Mouse (Mus musculus) ES-E14 (cell line): ENCODE measurements around the gene Zp3. TPM values are rescaled to one million over a fixed set of nuclear protein-coding genes. Genes with fewer than 3 reads are reported as not detected.

ENCODE experiments used
- DNase-seq: peaks from one replicate; pipeline ENCODE4 v3.0.0-alpha.2; 2013; ENCODE audit warnings: low read depth, low spot score
- H3K27ac ChIP-seq: 2 replicates; pipeline ENCODE4 v1.5.1; 2012; ENCODE audit warnings: low read depth, mild to moderate bottlenecking, low read length, moderate library complexity, mixed read lengths; ENCODE audit not compliant: poor library complexity, insufficient read depth, severe bottlenecking
- H3K36me3 ChIP-seq: 2 replicates; pipeline ENCODE4 v1.6.1; 2012; ENCODE audit warnings: mild to moderate bottlenecking, low read length, moderate library complexity, mixed read lengths; ENCODE audit not compliant: control insufficient read depth, poor library complexity, insufficient read depth, severe bottlenecking
- H3K4me1 ChIP-seq, 2 experiments: fragments of 150-350 bp in 1 of 2; sonication (generic) in 1 of 2; 2 replicates each; pipeline ENCODE4 v1.6.1; 2012; ENCODE audit warnings: low read length in 2 of 2, mild to moderate bottlenecking in 1 of 2, mixed read lengths in 1 of 2; ENCODE audit not compliant: control insufficient read depth in 2 of 2, insufficient read depth in 2 of 2, poor library complexity in 1 of 2
- H3K4me3 ChIP-seq, 2 experiments: fragments of 150-350 bp in 1 of 2; sonication (generic) in 1 of 2; 2 replicates each; pipeline ENCODE4 v1.5.1; 2012; ENCODE audit warnings: low read length in 2 of 2, low read depth in 1 of 2, mild to moderate bottlenecking in 1 of 2, mixed read lengths in 1 of 2; ENCODE audit not compliant: insufficient read depth in 1 of 2, poor library complexity in 1 of 2, severe bottlenecking in 1 of 2
- H3K9ac ChIP-seq: 2 replicates; pipeline ENCODE4 v1.6.1; 2012; ENCODE audit warnings: low read depth, mild to moderate bottlenecking, low read length, mixed read lengths; ENCODE audit not compliant: poor library complexity, insufficient read depth, severe bottlenecking
- H3K9me3 ChIP-seq: fragments of 150-350 bp; sonication (generic); 2 replicates; pipeline ENCODE4 v1.6.1; 2012; ENCODE audit warnings: low read depth, mild to moderate bottlenecking, low read length; ENCODE audit not compliant: control insufficient read depth, insufficient read depth
- CHD2 ChIP-seq: IDR thresholded peaks from 2 replicates; pipeline ENCODE4 v1.6.1; 2014; ENCODE audit warnings: mild to moderate bottlenecking, low read depth, low read length, inconsistent platforms
- HCFC1 ChIP-seq: IDR thresholded peaks from 2 replicates; pipeline ENCODE4 v1.6.1; 2012; ENCODE audit warnings: low read length, inconsistent platforms, borderline replicate concordance; ENCODE audit not compliant: insufficient read depth
- MAFK ChIP-seq: IDR thresholded peaks from 2 replicates; pipeline ENCODE4 v1.6.1; 2014; ENCODE audit warnings: mild to moderate bottlenecking, low read depth, low read length, inconsistent platforms; ENCODE audit not compliant: insufficient read depth
- ZC3H11A ChIP-seq: IDR thresholded peaks from 2 replicates; pipeline ENCODE4 v1.6.1; 2012; ENCODE audit warnings: low read depth, mild to moderate bottlenecking, inconsistent platforms, low read length, borderline replicate concordance
- ZNF384 ChIP-seq: IDR thresholded peaks from 2 replicates; pipeline ENCODE4 v1.6.1; 2012; ENCODE audit warnings: low read depth, low read length, inconsistent platforms
- in situ Hi-C, 2 experiments: fragments of 600-800 bp; cut with MboI; formaldehyde crosslinking; loops; one replicate each; pipeline ENCODE4 v1.15.1; 2025; ENCODE audit warnings: low sequenced_read_pairs in 2 of 2, inconsistent platforms in 1 of 2; ENCODE audit not compliant: unreplicated experiment in 2 of 2
- total RNA-seq: library from RNA; depleted of rRNA; stranded (reverse); fragments of 300-350 nt; gene quantifications from 2 replicates; pipeline ENCODE4 v1.2.3, GENCODE M21; 2012

The Zp3 gene
- total RNA-seq, 1 experiment: 12.7 TPM

DNA sequence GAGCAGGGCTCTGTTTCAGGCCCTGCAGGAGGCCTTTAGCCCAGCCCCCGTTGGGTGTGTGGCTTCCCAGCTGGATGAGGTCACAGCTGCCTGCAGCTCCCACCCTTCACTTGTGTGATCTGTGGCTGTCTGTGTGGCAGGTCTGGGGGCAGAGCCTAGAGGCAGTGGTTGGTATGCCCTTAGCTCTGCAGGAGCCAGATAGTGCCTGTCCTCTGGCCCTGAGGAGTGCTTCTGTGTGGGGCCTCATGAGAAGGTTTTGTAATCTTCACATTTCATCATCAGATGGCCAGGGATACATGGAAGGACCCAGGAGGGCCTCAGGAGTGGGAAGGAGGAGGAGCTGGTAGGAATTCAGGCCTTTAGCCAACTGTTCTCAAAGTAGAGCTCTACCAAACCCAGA lies 40.0 kb downstream of the Zp3 start:
- TF ChIP-seq HCFC1 (no peak), ZC3H11A (no peak), CHD2 (no peak), ZNF384 (no peak), MAFK (no peak)
- Histone ChIP-seq H3K27ac (no peak overlapping the region), H3K9ac (no peak overlapping the region), H3K4me1 (peaks cover 4 to 36% of the 10 kb centered on the region in 2 experiments; a peak in 2 of 4 replicates), H3K4me3 (no peak overlapping the region), H3K36me3 (no peaks in the 10 kb centered on the region; the same call in 1 of the 2 replicates), H3K9me3 (no peaks in the 10 kb centered on the region)
- in situ Hi-C loops: no loop called here
- no peak for DNase-seq

DNA sequence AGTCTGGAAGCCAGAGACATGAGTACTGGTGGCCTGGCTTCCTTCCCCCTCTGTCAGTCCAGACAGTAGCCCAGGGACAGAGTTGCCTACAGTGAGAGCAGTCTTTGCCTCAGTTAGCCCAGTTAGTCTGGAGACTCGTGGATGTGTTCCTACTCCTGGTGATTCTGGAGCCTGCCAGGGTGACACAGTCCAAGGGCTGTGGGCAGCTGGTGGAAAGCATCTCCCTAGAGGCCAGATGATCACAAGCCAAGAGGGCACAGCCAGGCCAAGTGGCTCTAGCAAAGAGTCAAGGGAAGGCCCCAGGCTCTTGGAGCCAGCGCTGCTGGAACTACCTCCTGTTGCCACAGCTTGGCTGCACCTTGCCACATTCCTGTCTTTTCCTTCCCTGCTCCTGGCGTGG lies 45.8 kb downstream of the Zp3 start:
- H3K4me3 ChIP-seq: no peak overlapping the region
- H3K9me3 ChIP-seq: no peaks in the 10 kb centered on the region
- no peak overlapping the region for H3K9ac ChIP-seq
- no peak overlapping the region for H3K27ac ChIP-seq
- H3K4me1 ChIP-seq: peaks cover 0 to 8% of the 10 kb centered on the region in 2 experiments; a peak in 2 of 4 replicates
- peaks cover 34% of the 10 kb centered on the region for H3K36me3 ChIP-seq
- TF ChIP-seq CHD2: no peak
- no peak for TF ChIP-seq HCFC1
- no peak for TF ChIP-seq ZNF384
- TF ChIP-seq MAFK: no peak
- no peak for TF ChIP-seq ZC3H11A
- in situ Hi-C loops: no loop called here
- DNase-seq: no peak

DNA sequence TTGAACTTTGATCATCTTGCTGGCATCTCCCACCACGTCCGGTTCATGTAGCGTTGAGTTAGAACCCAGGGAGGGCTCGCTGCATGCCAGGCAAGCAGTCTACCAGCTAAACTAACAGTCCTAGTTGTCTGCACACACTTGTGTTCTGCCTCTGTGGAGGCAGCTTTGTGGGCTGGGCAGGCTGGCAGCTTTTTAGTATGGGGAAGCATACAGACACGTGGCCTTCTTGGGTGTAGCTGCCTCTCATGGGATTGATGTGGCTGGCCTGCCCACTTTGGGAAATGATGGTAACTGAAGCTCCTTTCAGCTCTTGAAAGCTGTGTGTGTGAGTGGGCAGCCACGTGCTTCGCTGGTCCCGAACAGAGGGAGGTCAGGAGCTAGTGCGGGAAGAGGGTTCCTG lies 47.0 kb downstream of the Zp3 start:
- Histone ChIP-seq H3K9me3 (no peaks in the 10 kb centered on the region), H3K4me1 (peaks cover 0 to 5% of the 10 kb centered on the region in 2 experiments; a peak in 1 of 4 replicates), H3K4me3 (no peak overlapping the region), H3K36me3 (peaks cover 41% of the 10 kb centered on the region), H3K9ac (no peak overlapping the region), H3K27ac (no peak overlapping the region)
- DNase-seq: no peak
- in situ Hi-C loops: no loop called here
- TF ChIP-seq HCFC1 (no peak), ZNF384 (no peak), MAFK (no peak), ZC3H11A (no peak), CHD2 (no peak)

DNA sequence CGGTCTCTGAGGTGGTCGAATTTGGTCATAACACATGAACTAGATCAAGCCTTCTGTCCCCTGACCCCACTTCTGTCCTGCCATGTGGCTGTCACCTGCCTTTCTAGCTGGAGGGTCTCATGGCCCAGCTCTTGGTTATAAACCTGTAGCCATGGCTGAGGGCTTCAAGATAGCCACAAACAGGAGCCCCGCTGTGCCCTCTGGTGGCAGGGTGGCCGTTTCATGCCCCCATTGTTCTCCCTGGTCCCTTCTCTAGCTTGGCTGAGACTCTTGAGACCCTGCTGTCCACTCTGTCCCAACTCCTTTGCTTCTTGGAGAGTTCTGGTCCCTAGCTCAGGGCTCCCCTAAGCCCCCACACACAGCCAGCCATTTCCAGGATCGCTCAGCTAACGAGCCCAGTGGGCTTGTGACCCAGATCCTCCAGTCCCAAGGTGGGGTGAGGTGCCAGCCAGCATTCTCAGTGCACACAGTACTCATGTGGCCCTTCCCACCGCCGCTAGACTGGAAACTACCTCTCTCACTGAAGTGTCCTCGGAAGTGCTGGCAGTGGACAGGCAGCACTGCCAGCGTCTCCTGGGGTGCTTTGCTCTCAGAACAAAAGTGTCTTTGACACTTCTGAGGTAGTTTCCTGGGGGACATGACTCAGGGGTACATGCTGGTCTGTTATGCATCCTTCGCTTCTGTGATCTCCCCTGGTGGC lies 47.9 kb downstream of the Zp3 start:
- Histone ChIP-seq H3K4me3 (no peak overlapping the region), H3K9me3 (no peaks in the 10 kb centered on the region), H3K9ac (no peak overlapping the region), H3K4me1 (peaks cover 0 to 5% of the 10 kb centered on the region in 2 experiments; a peak in 1 of 4 replicates), H3K36me3 (peaks cover 50% of the 10 kb centered on the region), H3K27ac (no peak overlapping the region)
- no peak for DNase-seq
- in situ Hi-C loops: no loop called here
- TF ChIP-seq MAFK (no peak), CHD2 (no peak), ZNF384 (no peak), HCFC1 (no peak), ZC3H11A (no peak)
